Mouse (Mus musculus) limb, embryonic 15.5 days (tissue): ENCODE data around the gene Lipk. TPM values are rescaled to one million over a fixed set of nuclear protein-coding genes. Genes with fewer than 3 reads are reported as not detected.

Source experiments
- ATAC-seq: fragments of 200-750 bp; cut with Nextera tagmentation; 2 replicates; pipeline ENCODE4 v1.8.0; 2017; ENCODE audit warnings: low read depth, moderate TSS enrichment; ENCODE audit not compliant: insufficient number of reproducible peaks, low FRiP score, low TSS enrichment
- H3K27ac ChIP-seq: fragments of 300-500 bp; sonication (generic); 2 replicates; pipeline ENCODE4 v1.5.1; 2015; ENCODE audit warnings: moderate library complexity, mild to moderate bottlenecking, inconsistent platforms
- H3K27me3 ChIP-seq: fragments of 300-500 bp; sonication (generic); 2 replicates; pipeline ENCODE4 v1.6.1; 2015; ENCODE audit warnings: inconsistent platforms
- H3K36me3 ChIP-seq: fragments of 300-500 bp; sonication (generic); 2 replicates; pipeline ENCODE4 v1.6.1; 2015; ENCODE audit warnings: inconsistent platforms
- H3K4me1 ChIP-seq: fragments of 300-500 bp; sonication (generic); 2 replicates; pipeline ENCODE4 v1.6.1; 2015; ENCODE audit warnings: inconsistent platforms
- H3K4me2 ChIP-seq: fragments of 300-500 bp; sonication (generic); 2 replicates; pipeline ENCODE4 v1.6.1; 2015; ENCODE audit warnings: mild to moderate bottlenecking, inconsistent platforms
- H3K4me3 ChIP-seq: fragments of 300-500 bp; sonication (generic); 2 replicates; pipeline ENCODE4 v1.5.1; 2015; ENCODE audit warnings: mild to moderate bottlenecking, inconsistent platforms
- H3K9ac ChIP-seq: fragments of 300-500 bp; sonication (generic); 2 replicates; pipeline ENCODE4 v1.6.1; 2015; ENCODE audit warnings: inconsistent platforms
- H3K9me3 ChIP-seq: fragments of 300-500 bp; sonication (generic); 2 replicates; pipeline ENCODE4 v1.6.1; 2016; ENCODE audit warnings: inconsistent platforms
- WGBS: fragments of 180-500 bp; shearing (Covaris S2); methylation state at CpG from one replicate; pipeline ENCODE4 v1.1.7; 2015; 5-methylcytosine and 5-hydroxymethylcytosine counted together
- polyA plus RNA-seq: library from polyadenylated mRNA; unstranded; fragments of >200 nt; fragmentation: Nextera tagmentation; extraction: Ambion mirVana; gene quantifications from 2 replicates; pipeline ENCODE4 v1.2.1, GENCODE M21; 2015

Lipk gene
- 8.6 and 9.1 TPM in 2 replicates for polyA plus RNA-seq

- no peaks in the 10 kb centered on the region for H3K27me3 ChIP-seq
- no peak within 1 kb of the TSS for H3K27ac ChIP-seq
- no peaks in the 10 kb centered on the region for H3K9me3 ChIP-seq
- no peak for ATAC-seq
- H3K36me3 ChIP-seq = no peaks in the 10 kb centered on the region
- no peak within 1 kb of the TSS for H3K9ac ChIP-seq
- 75% methylated on average over 6 of the region's 6 CpGs for WGBS
- no peak within 1 kb of the TSS for H3K4me2 ChIP-seq
- H3K4me3 ChIP-seq = no peak within 1 kb of the TSS
- no peaks in the 10 kb centered on the region for H3K4me1 ChIP-seq
Measured at GRCm38 (mm10) chr19:34008002-34008401, at the start of gene Lipk. Gene Lipk, plus strand, starts transcription at chr19:34008290.

DNA sequence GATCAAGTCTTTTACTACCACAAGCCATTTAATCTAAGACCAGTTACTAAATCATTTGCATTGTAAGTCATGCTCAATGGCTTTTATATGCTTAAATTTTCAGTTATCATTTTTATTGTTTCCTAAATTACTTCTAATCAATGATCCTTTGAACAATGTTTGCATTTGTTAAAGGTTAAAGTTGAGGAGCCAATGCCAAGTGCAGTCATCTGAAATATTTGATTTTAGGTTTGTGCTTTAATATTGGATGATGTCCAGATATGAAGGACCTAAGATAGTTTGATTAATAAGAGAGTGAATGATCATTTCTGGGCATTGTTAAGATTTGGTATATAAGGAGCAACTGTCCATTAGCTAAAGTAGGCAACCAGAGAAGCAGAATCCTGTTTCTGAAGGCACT, 47.2 kb upstream of the Lipk start, which contains the start of gene Lipf:
TSS of gene Lipf (plus strand) at position 301 of the 400 bp plus-strand sequence.
- Histone ChIP-seq H3K9me3 (no peaks in the 10 kb centered on the region), H3K27me3 (no peaks in the 10 kb centered on the region), H3K27ac (no peak within 1 kb of the TSS), H3K4me1 (no peaks in the 10 kb centered on the region), H3K4me2 (no peak within 1 kb of the TSS), H3K9ac (no peak within 1 kb of the TSS), H3K4me3 (no peak within 1 kb of the TSS), H3K36me3 (no peaks in the 10 kb centered on the region)
- no peak for ATAC-seq

DNA sequence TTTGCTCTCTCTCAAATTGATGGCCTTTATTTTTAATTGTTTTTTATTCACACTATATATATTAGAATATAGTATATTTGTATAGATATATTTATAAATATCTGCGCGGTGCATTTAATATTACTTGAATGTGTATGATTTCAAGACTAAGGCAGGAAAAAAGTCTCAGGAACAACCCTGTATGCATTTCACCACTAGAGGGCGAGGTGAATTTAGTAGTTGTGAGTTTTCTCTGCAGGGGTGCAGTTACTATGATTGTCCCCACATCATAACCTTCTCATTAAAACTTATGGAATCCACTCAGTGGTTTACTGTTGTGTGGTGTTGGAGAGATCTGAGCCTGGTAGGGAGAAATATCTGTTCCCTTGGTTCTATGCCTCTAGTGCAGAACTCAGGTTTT, 29.1 kb upstream of the Lipk start:
- WGBS = 50% methylated on average over 3 of the region's 3 CpGs

DNA sequence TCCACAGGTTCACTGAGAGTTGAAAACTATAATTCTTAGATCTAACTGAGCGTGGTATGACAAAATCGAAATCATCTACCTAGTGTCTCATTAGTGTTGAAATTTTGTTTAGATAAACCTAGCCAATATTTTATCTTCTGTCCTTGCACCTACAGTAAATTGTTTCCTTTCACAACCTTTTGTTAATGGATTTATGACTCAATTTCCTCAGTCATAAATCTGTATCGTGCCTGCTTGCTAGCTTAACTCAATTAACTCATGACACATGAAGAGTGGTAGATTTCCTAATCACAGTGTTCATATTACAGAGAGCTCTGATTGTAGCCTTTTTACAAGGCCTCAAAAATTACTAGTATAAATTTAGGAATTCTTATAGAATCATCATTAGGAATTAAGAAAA, 25.0 kb upstream of the Lipk start:
- ATAC-seq = no peak
- Histone ChIP-seq H3K27me3 (no peaks in the 10 kb centered on the region), H3K36me3 (no peaks in the 10 kb centered on the region), H3K9ac (no peak overlapping the region), H3K4me2 (no peak overlapping the region), H3K9me3 (no peaks in the 10 kb centered on the region), H3K4me1 (no peaks in the 10 kb centered on the region), H3K27ac (no peak overlapping the region), H3K4me3 (no peak overlapping the region)
- 33% methylated on average over 3 of the region's 3 CpGs for WGBS

More for the DNA sequence above, 29.1 kb upstream of the Lipk start:
- Histone ChIP-seq H3K36me3 (no peaks in the 10 kb centered on the region), H3K4me1 (no peaks in the 10 kb centered on the region), H3K27me3 (no peaks in the 10 kb centered on the region), H3K9me3 (no peaks in the 10 kb centered on the region), H3K9ac (no peak overlapping the region), H3K4me3 (no peak overlapping the region), H3K4me2 (no peak overlapping the region), H3K27ac (no peak overlapping the region)
- no peak for ATAC-seq

- no peak overlapping the region for H3K9ac ChIP-seq
- H3K4me2 ChIP-seq = no peak overlapping the region
- no peak overlapping the region for H3K27ac ChIP-seq
- no peaks in the 10 kb centered on the region for H3K27me3 ChIP-seq
- ATAC-seq = no peak
- 73% methylated on average over 11 of the region's 11 CpGs for WGBS
- H3K36me3 ChIP-seq = no peaks in the 10 kb centered on the region
- H3K4me3 ChIP-seq = no peak overlapping the region
- no peaks in the 10 kb centered on the region for H3K4me1 ChIP-seq
- no peaks in the 10 kb centered on the region for H3K9me3 ChIP-seq
Measured at GRCm38 (mm10) chr19:34021440-34022172, 13.5 kb downstream of the Lipk start.

DNA sequence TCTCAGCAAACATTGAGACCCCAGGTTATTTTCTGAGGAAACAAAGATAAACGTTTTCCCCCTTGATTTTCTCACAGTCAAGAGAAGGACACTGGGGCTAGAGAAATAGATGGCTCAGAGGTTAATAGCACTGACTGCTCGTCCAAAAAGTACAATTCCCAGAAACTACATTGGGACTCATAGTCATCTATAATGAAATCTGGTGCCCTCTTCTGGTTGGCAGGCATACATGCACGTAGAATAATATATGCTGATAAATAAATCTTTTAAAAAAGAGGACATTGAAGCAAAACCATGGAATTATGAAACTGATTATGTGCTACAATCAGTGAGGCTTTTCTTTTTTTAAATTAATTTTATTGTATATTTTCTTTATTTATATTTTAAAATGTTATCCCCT, 14.7 kb downstream of the Lipk start:
- H3K27me3 ChIP-seq = no peaks in the 10 kb centered on the region
- 49% methylated on average over 3 of the region's 3 CpGs for WGBS
- no peaks in the 10 kb centered on the region for H3K4me1 ChIP-seq
- H3K36me3 ChIP-seq = no peaks in the 10 kb centered on the region
- ATAC-seq = no peak
- no peaks in the 10 kb centered on the region for H3K9me3 ChIP-seq
- H3K9ac ChIP-seq = no peak overlapping the region
- no peak overlapping the region for H3K4me2 ChIP-seq
- no peak overlapping the region for H3K27ac ChIP-seq
- H3K4me3 ChIP-seq = no peak overlapping the region

GRCm38 (mm10) chr19:34039731-34040130, 31.6 kb downstream of the Lipk start:
- Histone ChIP-seq H3K27ac (no peak overlapping the region), H3K4me3 (no peak overlapping the region), H3K9me3 (no peaks in the 10 kb centered on the region), H3K4me1 (no peaks in the 10 kb centered on the region), H3K36me3 (no peaks in the 10 kb centered on the region), H3K27me3 (no peaks in the 10 kb centered on the region), H3K9ac (no peak overlapping the region), H3K4me2 (no peak overlapping the region)
- WGBS = 78% methylated on average over 1 of the region's 1 CpGs
- no peak for ATAC-seq

GRCm38 (mm10) chr19:34043008-34043407, 34.9 kb downstream of the Lipk start:
- H3K27me3 ChIP-seq = no peaks in the 10 kb centered on the region
- no peak overlapping the region for H3K27ac ChIP-seq
- H3K4me3 ChIP-seq = no peak overlapping the region
- H3K4me1 ChIP-seq = no peaks in the 10 kb centered on the region
- H3K9ac ChIP-seq = no peak overlapping the region
- no peaks in the 10 kb centered on the region for H3K36me3 ChIP-seq
- H3K4me2 ChIP-seq = no peak overlapping the region
- no peaks in the 10 kb centered on the region for H3K9me3 ChIP-seq
- 67% methylated on average over 6 of the region's 6 CpGs for WGBS
- ATAC-seq = no peak

GRCm38 (mm10) chr19:34049371-34050039, 41.4 kb downstream of the Lipk start:
- no peak overlapping the region for H3K4me3 ChIP-seq
- H3K36me3 ChIP-seq = no peaks in the 10 kb centered on the region
- WGBS = 96% methylated on average over 3 of the region's 3 CpGs
- H3K27me3 ChIP-seq = no peaks in the 10 kb centered on the region
- no peak for ATAC-seq
- no peaks in the 10 kb centered on the region for H3K9me3 ChIP-seq
- no peaks in the 10 kb centered on the region for H3K4me1 ChIP-seq
- no peak overlapping the region for H3K4me2 ChIP-seq
- no peak overlapping the region for H3K9ac ChIP-seq
- no peak overlapping the region for H3K27ac ChIP-seq

DNA sequence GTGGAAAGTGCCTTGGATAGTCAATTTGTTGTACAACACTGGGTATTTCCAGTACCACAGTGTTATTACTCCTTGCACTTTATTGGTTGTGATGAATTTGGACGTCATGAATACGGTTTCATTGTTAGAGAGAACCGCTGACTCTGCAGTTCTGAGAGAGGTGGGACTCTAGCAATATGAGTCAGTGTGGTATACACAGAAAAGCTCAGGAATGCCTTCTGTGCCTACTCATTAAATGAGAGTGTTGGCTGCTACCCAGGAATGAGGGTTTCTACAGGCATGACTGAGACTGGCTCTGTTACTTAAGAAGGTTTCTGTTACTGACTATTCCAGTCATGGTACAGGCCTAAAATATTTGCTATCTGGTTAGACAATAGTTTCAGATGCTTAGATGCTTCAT, 43.4 kb downstream of the Lipk start:
- 54% methylated on average over 3 of the region's 3 CpGs for WGBS
- Histone ChIP-seq H3K27me3 (no peaks in the 10 kb centered on the region), H3K27ac (no peak overlapping the region), H3K4me3 (no peak overlapping the region), H3K36me3 (no peaks in the 10 kb centered on the region), H3K9me3 (no peaks in the 10 kb centered on the region), H3K4me2 (no peak overlapping the region), H3K4me1 (no peaks in the 10 kb centered on the region), H3K9ac (no peak overlapping the region)
- no peak for ATAC-seq

DNA sequence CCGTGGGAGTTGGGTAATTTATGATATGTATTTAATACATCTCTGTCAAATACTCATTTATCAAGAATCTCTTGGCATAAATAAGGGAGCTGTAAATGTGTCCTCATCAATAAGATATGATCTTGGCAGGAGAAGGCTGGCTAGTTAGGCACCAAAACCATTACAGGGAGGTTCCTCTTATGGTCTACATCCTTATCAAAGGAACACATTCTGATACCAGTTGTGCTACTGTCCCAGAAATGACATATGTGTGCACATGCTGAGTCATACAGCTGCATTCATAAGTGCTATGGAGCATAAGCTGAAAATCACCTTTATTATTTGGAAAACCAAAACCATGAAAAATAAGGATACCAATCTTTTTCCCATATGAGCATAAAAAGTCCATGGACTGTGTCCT, 55.5 kb downstream of the Lipk start:
- WGBS = 52% methylated on average over 1 of the region's 1 CpGs
- H3K9ac ChIP-seq = no peak overlapping the region
- no peak for ATAC-seq
- H3K4me2 ChIP-seq = no peak overlapping the region
- no peak overlapping the region for H3K4me3 ChIP-seq
- H3K27me3 ChIP-seq = no peaks in the 10 kb centered on the region
- no peak overlapping the region for H3K27ac ChIP-seq
- no peaks in the 10 kb centered on the region for H3K4me1 ChIP-seq
- H3K36me3 ChIP-seq = no peaks in the 10 kb centered on the region
- no peaks in the 10 kb centered on the region for H3K9me3 ChIP-seq

DNA sequence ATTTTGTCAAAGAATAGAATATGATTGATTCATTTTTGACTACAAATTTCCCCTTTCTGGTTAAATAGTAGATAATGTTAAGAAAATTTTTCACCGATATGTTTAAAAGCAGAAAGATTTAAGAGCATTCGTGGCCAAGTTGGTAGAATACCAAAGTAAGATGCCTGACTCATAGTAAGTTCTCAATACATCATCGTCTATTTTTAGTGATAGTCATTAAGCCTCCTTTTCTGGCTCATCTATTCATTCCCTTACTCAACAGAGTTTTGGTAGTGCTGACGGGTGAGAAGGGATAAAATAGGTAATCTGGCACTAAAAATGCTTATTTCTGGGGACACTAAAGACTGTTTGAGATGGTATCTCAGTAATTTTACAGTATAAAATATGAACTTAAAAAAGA, 56.0 kb downstream of the Lipk start:
- no peak for ATAC-seq
- no peak overlapping the region for H3K4me3 ChIP-seq
- no peaks in the 10 kb centered on the region for H3K4me1 ChIP-seq
- H3K4me2 ChIP-seq = no peak overlapping the region
- H3K27ac ChIP-seq = no peak overlapping the region
- H3K36me3 ChIP-seq = no peaks in the 10 kb centered on the region
- H3K27me3 ChIP-seq = no peaks in the 10 kb centered on the region
- WGBS = 84% methylated on average over 4 of the region's 4 CpGs
- H3K9me3 ChIP-seq = no peaks in the 10 kb centered on the region
- no peak overlapping the region for H3K9ac ChIP-seq
